Mouse (Mus musculus): Measurements from ENCODE around the gene Mroh8. TPM values are rescaled to one million over a fixed set of nuclear protein-coding genes. Genes with fewer than 3 reads are reported as not detected.

The Mroh8 gene
- polyA plus RNA-seq, 1 experiment from 2014 or later, result 0.21 TPM

- ATAC-seq, result peak; percentile 99
- H3K9me3 ChIP-seq (ENCODE audit: control insufficient read depth), result no peaks in the 10 kb centered on the region
- H3K27ac ChIP-seq (ENCODE audit: low read depth, low read length), result peak within 1 kb of the TSS; percentile 92
Observed at GRCm38 (mm10) chr2:157278717-157279415, 483 bp downstream of the Mroh8 start, which contains the start of gene Rpn2. Rpn2 (plus strand) TSS chr2:157279017.

DNA sequence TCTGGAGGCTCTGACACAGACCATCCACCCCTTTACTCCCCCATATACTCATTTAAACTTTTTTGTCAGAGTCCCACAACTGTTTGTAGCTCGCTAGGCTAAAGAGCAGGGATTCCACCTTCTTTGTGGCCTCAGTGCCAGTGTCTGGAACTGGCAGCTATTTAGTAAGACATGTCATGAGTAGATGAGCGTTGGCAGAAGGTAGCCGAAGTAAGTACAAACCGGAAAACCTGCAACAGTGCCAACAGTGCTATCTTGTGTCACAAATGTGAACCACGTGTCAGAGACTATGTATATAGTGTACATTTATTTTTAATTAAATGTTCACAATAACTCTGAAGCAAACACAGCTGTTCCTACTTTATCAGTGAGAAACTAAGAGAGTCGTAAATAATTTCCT lies 15.5 kb downstream of the Mroh8 start:
- no peak overlapping the region; the same call in 1 of the 2 replicates for H3K27ac ChIP-seq (ENCODE audit: low read depth, low read length)
- no peak overlapping the region for H3K9ac ChIP-seq (ENCODE audit: low read depth, low read length)
- no peaks in the 10 kb centered on the region for H3K36me3 ChIP-seq (ENCODE audit: control insufficient read depth, insufficient read depth)
- H3K9me3 ChIP-seq (ENCODE audit: control insufficient read depth), result no peaks in the 10 kb centered on the region
- TF ChIP-seq CTCF (IDR thresholded peaks at IDR 0.05; ENCODE audit: low read depth), result no peak
- H3K4me1 ChIP-seq (replicated peaks; ENCODE audit: control insufficient read depth, insufficient read depth, low read length), result peaks cover 3% of the 10 kb centered on the region; the same call in 1 of the 2 replicates
- 0 out of 2 replicates have a peak, but pooled peaks have one; percentile 11 for ATAC-seq
- H3K4me3 ChIP-seq (ENCODE audit: low read depth, low read length), result no peak overlapping the region
- no peak overlapping the region for H3K4me2 ChIP-seq (replicated peaks; ENCODE audit: low read depth)
- 30% methylated on average over 6 of the region's 6 CpGs for WGBS
- H3K27me3 ChIP-seq (replicated peaks; ENCODE audit: control insufficient read depth, insufficient read depth, low read length), result no peaks in the 10 kb centered on the region

More at GRCm38 (mm10) chr2:157278717-157279415, 483 bp downstream of the Mroh8 start, which contains the start of gene Rpn2:
- peak within 1 kb of the TSS; percentile 89 for H3K9ac ChIP-seq (ENCODE audit: low read depth, low read length)
- peak; percentile 34 for TF ChIP-seq CTCF (IDR thresholded peaks at IDR 0.05; ENCODE audit: low read depth)
- WGBS, result under 1% methylated on average over 64 of the region's 64 CpGs
- peak within 1 kb of the TSS; percentile 75 for H3K4me2 ChIP-seq (replicated peaks; ENCODE audit: low read depth)
- peaks cover 13% of the 10 kb centered on the region; the same call in 1 of the 2 replicates for H3K36me3 ChIP-seq (ENCODE audit: control insufficient read depth, insufficient read depth)
- H3K27me3 ChIP-seq (replicated peaks; ENCODE audit: control insufficient read depth, insufficient read depth, low read length), result no peaks in the 10 kb centered on the region
- H3K4me1 ChIP-seq (replicated peaks; ENCODE audit: control insufficient read depth, insufficient read depth, low read length), result peaks cover 7% of the 10 kb centered on the region; the same call in 1 of the 2 replicates
- H3K4me3 ChIP-seq (ENCODE audit: low read depth, low read length), result peak within 1 kb of the TSS; percentile 94

DNA sequence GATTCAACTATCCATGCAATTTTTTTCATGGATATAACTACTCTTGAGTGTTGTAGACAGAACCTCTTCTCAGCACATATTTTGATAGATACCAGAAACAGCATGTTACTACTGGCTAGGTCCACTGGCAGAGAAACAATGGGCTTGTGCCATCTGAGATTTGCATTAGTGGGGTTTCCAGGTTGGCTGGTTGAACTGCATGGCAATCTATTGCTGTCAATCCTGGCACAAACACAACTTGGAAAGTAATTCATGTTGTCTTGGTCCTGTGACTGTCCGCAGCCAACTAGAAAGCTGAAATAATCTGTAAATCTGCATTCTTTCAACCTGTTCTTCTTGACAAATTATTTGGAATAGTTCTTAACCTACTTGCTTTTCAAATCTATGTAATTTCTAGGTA lies 16.2 kb downstream of the Mroh8 start:
- Histone ChIP-seq H3K27ac (ENCODE audit: low read depth, low read length) (no peak overlapping the region), H3K36me3 (ENCODE audit: control insufficient read depth, insufficient read depth) (no peaks in the 10 kb centered on the region), H3K4me1 (replicated peaks; ENCODE audit: control insufficient read depth, insufficient read depth, low read length) (peaks cover 3% of the 10 kb centered on the region; the same call in 1 of the 2 replicates), H3K9ac (ENCODE audit: low read depth, low read length) (no peak overlapping the region), H3K4me2 (replicated peaks; ENCODE audit: low read depth) (no peak overlapping the region), H3K27me3 (replicated peaks; ENCODE audit: control insufficient read depth, insufficient read depth, low read length) (no peaks in the 10 kb centered on the region), H3K9me3 (ENCODE audit: control insufficient read depth) (no peaks in the 10 kb centered on the region), H3K4me3 (ENCODE audit: low read depth, low read length) (no peak overlapping the region)
- ATAC-seq, result no peak; the same call in 1 of the 2 replicates
- WGBS, result 85% methylated on average over 1 of the region's 1 CpGs
- no peak for TF ChIP-seq CTCF (IDR thresholded peaks at IDR 0.05; ENCODE audit: low read depth)

DNA sequence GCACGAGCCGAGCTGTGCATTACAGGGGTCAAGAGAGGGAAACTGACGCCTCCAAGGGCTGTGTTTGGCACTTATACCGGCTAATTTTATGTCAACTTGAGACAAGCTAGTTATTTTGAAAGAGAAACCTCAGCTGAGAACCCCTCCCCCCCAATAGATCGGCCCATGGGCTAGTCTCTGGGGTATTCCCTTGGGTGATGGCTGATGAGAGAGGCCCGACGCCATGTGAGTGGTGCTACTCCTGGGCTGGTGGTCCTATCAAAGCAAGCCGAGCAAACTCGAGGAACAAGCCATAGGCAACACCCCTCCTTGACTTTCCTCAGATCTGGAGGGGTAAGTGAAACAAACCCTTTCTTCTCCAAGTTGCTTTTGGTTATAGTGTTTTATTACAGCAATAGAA lies 16.8 kb downstream of the Mroh8 start:
- 36% methylated on average over 9 of the region's 9 CpGs for WGBS
- H3K27ac ChIP-seq (ENCODE audit: low read depth, low read length), result 0 out of 2 replicates have a peak overlapping the region, but pooled peaks have one; percentile 3

DNA sequence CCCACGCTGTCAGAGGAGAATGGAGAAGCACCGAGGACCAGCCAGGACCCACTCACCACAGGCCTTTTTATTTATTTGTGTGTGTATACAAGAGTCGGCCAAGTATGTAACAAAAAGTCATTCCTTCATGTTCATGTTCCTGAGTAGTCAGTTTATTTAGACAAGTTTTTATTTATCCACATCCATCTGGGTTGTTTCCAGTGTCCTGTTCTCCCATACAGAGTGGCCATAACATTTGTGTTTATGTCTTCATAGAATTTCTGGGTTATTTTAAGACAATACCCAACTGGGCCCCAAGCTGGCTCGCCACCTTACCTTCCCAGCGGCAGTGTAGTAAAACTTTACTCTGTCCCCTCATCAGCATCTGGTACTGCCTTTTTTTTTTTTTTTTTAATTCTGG lies 17.4 kb downstream of the Mroh8 start:
- Histone ChIP-seq H3K4me1 (replicated peaks; ENCODE audit: control insufficient read depth, insufficient read depth, low read length) (peaks cover 3% of the 10 kb centered on the region; the same call in 1 of the 2 replicates), H3K4me2 (replicated peaks; ENCODE audit: low read depth) (peak overlapping the region; percentile 33; the same call in 1 of the 2 replicates), H3K9ac (ENCODE audit: low read depth, low read length) (no peak overlapping the region), H3K9me3 (ENCODE audit: control insufficient read depth) (no peaks in the 10 kb centered on the region), H3K27me3 (replicated peaks; ENCODE audit: control insufficient read depth, insufficient read depth, low read length) (no peaks in the 10 kb centered on the region), H3K36me3 (ENCODE audit: control insufficient read depth, insufficient read depth) (no peaks in the 10 kb centered on the region), H3K4me3 (ENCODE audit: low read depth, low read length) (no peak overlapping the region), H3K27ac (ENCODE audit: low read depth, low read length) (no peak overlapping the region)
- 44% methylated on average over 5 of the region's 5 CpGs for WGBS
- TF ChIP-seq CTCF (IDR thresholded peaks at IDR 0.05; ENCODE audit: low read depth), result no peak
- ATAC-seq, result no peak

More for the DNA sequence above, 16.8 kb downstream of the Mroh8 start:
- no peaks in the 10 kb centered on the region for H3K36me3 ChIP-seq (ENCODE audit: control insufficient read depth, insufficient read depth)
- no peak for TF ChIP-seq CTCF (IDR thresholded peaks at IDR 0.05; ENCODE audit: low read depth)
- no peaks in the 10 kb centered on the region for H3K27me3 ChIP-seq (replicated peaks; ENCODE audit: control insufficient read depth, insufficient read depth, low read length)
- peaks cover 3% of the 10 kb centered on the region; the same call in 1 of the 2 replicates for H3K4me1 ChIP-seq (replicated peaks; ENCODE audit: control insufficient read depth, insufficient read depth, low read length)
- H3K4me3 ChIP-seq (ENCODE audit: low read depth, low read length), result no peak overlapping the region
- no peaks in the 10 kb centered on the region for H3K9me3 ChIP-seq (ENCODE audit: control insufficient read depth)
- peak overlapping the region; percentile 33 for H3K4me2 ChIP-seq (replicated peaks; ENCODE audit: low read depth)
- ATAC-seq, result peak; percentile 42
- no peak overlapping the region for H3K9ac ChIP-seq (ENCODE audit: low read depth, low read length)

GRCm38 (mm10) chr2:157259720-157260119 lies 19.6 kb downstream of the Mroh8 start:
- H3K27me3 ChIP-seq (replicated peaks; ENCODE audit: control insufficient read depth, insufficient read depth, low read length), result no peaks in the 10 kb centered on the region
- under 1% methylated on average over 5 of the region's 5 CpGs for WGBS
- H3K4me2 ChIP-seq (replicated peaks; ENCODE audit: low read depth), result no peak overlapping the region
- no peak overlapping the region for H3K4me3 ChIP-seq (ENCODE audit: low read depth, low read length)
- H3K27ac ChIP-seq (ENCODE audit: low read depth, low read length), result no peak overlapping the region
- ATAC-seq, result no peak
- H3K36me3 ChIP-seq (ENCODE audit: control insufficient read depth, insufficient read depth), result no peaks in the 10 kb centered on the region
- H3K9me3 ChIP-seq (ENCODE audit: control insufficient read depth), result no peaks in the 10 kb centered on the region
- H3K9ac ChIP-seq (ENCODE audit: low read depth, low read length), result no peak overlapping the region
- H3K4me1 ChIP-seq (replicated peaks; ENCODE audit: control insufficient read depth, insufficient read depth, low read length), result peaks cover 3% of the 10 kb centered on the region; the same call in 1 of the 2 replicates
- peak; percentile 89 for TF ChIP-seq CTCF (IDR thresholded peaks at IDR 0.05; ENCODE audit: low read depth)

Measured in intestine, postnatal 0 days (tissue).